Mouse (Mus musculus): ENCODE data around the gene Tnks2.

Gene Tnks2

GRCm38 (mm10) chr19:36932613-36933012 is 98.6 kb downstream of the Tnks2 start:
- DNase-seq (ENCODE audit: low spot score in 2 of 2) = no peak

- no peak for DNase-seq (ENCODE audit: low spot score in 2 of 2)
These were observed 102.3 kb downstream of the Tnks2 start for GRCm38 (mm10) chr19:36936285-36936684.

- DNase-seq (ENCODE audit: low spot score in 2 of 2) = no peak
These were observed 104.0 kb downstream of the Tnks2 start for GRCm38 (mm10) chr19:36938008-36938407.

GRCm38 (mm10) chr19:36940064-36940463 is 106.0 kb downstream of the Tnks2 start:
- DNase-seq (ENCODE audit: low spot score in 2 of 2) = no peak

All from spleen, postnatal 4 days (tissue).